Mouse (Mus musculus): ENCODE measurements around the gene Mblac2.

Gene Mblac2

GRCm38 (mm10) chr13:81736606-81737005, 25.5 kb downstream of the Mblac2 start:
- DNase-seq (ENCODE audit: low read depth, low spot score) = no peak

GRCm38 (mm10) chr13:81740898-81741297, 29.8 kb downstream of the Mblac2 start:
- DNase-seq (ENCODE audit: low read depth, low spot score) = no peak

GRCm38 (mm10) chr13:81743391-81744091, 32.4 kb downstream of the Mblac2 start:
- DNase-seq (ENCODE audit: low read depth, low spot score) = no peak

- DNase-seq (ENCODE audit: low read depth, low spot score) = no peak
Measured at GRCm38 (mm10) chr13:81744092-81744396, 32.9 kb downstream of the Mblac2 start.

DNA sequence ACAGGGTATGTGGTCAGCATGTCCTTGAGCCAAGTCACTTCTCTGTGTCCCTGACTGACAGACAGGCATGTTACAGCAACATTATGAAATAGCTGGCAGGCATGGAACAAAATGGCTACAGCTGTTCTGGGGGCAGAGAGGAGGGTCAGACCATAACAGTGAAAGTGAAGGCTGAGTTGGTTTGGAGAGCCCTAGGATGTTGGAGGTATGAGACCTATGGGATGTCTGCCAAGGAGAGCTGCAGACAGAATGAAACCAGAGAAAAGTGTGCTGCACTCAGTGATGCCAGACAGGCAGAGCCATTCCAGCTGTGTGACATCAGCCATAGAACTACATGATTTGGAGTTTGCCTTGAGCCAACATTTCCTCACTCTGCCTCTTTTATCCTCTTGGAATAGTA, 43.7 kb downstream of the Mblac2 start:
- no peak for DNase-seq (ENCODE audit: low read depth, low spot score)

DNA sequence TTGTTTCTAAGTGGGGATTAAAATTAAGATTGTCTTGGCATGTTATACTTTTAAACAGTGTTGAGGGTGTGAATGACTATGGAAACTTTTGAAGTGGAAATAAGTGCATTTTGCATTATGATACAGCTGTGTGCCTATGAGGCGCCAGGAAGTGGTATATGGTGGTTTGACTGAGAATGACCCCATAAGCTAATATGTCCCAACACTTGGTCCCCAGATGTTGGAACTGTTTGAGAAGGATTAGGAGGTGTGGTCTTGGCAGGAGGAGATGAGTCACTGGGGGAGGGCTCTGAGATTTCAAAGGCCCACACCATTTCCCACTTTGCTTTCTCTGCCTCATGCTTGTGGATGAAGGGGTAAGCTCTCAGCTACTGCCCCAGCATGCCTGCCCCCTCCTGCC, 44.2 kb downstream of the Mblac2 start:
- DNase-seq (ENCODE audit: low read depth, low spot score) = no peak

DNA sequence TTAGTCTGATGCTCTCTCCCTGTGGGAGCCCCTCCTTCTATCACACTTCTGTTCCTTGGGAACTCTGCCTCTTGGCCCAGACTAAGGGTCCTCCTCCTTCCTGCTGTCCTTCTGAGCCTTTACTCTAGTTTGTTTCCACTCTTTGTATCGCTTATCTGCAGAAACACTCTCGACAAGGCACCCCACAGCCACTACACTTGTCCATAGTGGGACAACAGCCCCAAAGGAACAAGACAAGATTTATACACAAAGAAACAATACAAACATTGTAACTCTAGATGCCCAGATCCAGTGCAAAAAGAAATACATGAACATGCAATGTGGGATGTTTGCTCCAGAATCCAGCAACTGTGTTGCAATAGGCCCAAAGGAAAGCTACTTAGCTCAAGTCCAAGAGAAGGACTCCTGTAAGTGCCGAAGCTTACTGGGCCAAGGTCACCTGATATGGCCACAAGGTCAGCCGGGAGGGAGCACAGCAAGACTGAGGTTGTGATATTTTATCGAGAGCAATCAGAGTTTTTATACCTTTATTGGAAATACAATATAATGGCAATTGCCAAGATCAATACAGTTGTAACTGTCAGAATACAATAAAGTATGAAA, 46.0 kb downstream of the Mblac2 start:
- DNase-seq (ENCODE audit: low read depth, low spot score) = no peak

DNA sequence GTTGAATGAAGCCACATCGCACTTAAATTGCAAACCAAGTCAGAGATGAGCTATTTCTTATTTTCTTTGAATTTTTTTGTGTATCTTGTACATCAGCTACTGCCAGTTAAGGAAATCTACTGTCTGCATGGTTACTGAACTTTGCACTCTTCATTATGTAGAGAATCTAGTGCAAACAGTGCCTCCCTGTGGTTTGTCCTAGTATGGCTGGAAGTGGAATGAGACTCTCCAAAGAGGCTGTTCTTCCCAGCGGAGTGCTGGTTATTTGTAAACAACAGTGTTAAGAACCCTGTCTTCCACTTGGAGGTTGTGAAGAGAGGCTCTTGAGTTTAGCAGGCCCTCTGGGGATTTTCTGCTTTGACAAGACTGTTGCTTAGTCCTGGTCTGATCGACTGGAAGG, 49.2 kb downstream of the Mblac2 start:
- DNase-seq (ENCODE audit: low read depth, low spot score) = no peak

- DNase-seq (ENCODE audit: low read depth, low spot score) = peak; percentile 49
Measured at GRCm38 (mm10) chr13:81761566-81762186, 50.5 kb downstream of the Mblac2 start.

- no peak for DNase-seq (ENCODE audit: low read depth, low spot score)
Measured at GRCm38 (mm10) chr13:81764173-81764572, 53.0 kb downstream of the Mblac2 start.

- DNase-seq (ENCODE audit: low read depth, low spot score) = peak; percentile 54
Measured at GRCm38 (mm10) chr13:81767038-81767659, 56.0 kb downstream of the Mblac2 start.

GRCm38 (mm10) chr13:81776217-81776616, 65.1 kb downstream of the Mblac2 start:
- DNase-seq (ENCODE audit: low read depth, low spot score) = no peak

- DNase-seq (ENCODE audit: low read depth, low spot score) = no peak
Measured at GRCm38 (mm10) chr13:81782475-81782874, 71.3 kb downstream of the Mblac2 start.

DNA sequence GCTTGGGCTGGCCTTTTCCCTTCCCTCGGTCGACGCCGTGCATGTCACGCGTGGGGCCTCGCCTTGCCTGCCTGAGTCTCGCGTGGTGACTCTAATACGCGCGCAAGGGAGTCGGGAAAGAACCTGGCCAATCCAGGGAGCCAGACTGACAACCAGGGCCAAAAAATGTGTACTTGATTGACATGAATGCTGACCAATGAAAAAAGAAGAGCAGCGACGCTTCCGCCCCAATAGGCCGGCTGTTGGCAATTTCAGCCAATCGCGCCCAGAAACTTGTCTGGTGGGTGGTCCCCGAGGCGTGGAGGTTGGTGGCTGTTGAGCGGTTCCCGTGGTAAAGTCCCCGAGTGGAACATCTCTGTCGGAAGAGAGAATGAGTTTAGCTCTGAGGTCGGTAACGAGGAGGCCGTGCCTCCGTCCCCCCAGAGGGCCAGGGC, 71.8 kb downstream of the Mblac2 start, which contains the start of gene Cetn3:
Gene Cetn3 (plus strand): TSS at position 107 of the 434 bp plus-strand sequence.
- peak; percentile 97 for DNase-seq (ENCODE audit: low read depth, low spot score)

GRCm38 (mm10) chr13:81783405-81784342, 72.5 kb downstream of the Mblac2 start:
- DNase-seq (ENCODE audit: low read depth, low spot score) = peak; percentile 93

DNA sequence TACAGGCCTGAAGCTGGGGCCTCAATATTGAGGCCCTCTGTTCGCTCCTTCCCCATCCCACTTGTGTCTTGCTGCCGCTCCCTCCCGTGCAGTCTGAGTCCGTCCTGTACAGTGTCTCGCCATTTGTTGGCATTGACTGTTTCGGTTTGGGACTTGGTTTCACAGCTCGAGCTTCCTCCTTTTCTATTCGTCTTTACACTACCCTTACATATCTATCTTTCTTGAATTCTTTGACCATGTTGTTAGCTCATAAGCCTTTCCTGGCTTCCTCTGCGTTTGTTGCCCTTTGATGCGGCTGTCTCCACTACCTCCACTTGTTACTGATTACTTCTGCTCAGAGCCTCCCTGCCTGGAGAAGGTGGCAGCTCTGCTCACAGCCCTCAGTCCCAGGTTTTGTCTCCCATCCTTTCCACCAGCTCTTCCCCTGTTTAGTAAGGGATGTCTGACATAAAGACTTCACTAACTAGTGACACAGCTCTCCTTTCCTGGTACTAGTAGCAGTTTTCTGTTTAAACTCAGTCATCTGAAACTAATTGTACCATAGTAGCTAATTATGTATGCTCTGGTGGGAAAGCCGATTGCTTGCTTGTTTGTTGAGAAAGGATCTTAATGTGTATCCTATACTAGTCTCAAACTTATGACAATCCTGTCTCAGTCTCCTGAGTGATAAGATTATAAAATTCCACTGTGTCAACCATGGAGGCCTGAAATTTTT, 74.8 kb downstream of the Mblac2 start:
- no peak for DNase-seq (ENCODE audit: low read depth, low spot score)

GRCm38 (mm10) chr13:81790160-81790559, 79.0 kb downstream of the Mblac2 start:
- no peak for DNase-seq (ENCODE audit: low read depth, low spot score)

DNA sequence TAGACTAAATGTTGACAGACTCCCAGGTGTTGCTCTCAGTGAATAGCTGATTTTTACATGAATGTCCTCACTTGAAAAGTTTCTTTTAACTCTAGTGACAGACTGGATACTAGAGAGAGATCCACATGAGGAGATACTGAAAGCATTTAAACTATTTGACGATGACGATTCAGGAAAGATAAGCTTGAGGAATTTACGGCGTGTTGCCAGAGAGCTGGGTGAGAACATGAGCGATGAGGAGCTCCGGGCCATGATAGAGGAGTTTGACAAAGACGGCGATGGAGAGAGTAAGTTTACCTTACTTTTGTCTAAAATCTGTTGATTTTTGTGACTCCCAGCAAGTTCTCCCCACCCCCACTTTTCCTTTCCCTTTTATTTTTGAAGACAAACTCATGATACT, 80.7 kb downstream of the Mblac2 start:
- DNase-seq (ENCODE audit: low read depth, low spot score) = no peak

DNA sequence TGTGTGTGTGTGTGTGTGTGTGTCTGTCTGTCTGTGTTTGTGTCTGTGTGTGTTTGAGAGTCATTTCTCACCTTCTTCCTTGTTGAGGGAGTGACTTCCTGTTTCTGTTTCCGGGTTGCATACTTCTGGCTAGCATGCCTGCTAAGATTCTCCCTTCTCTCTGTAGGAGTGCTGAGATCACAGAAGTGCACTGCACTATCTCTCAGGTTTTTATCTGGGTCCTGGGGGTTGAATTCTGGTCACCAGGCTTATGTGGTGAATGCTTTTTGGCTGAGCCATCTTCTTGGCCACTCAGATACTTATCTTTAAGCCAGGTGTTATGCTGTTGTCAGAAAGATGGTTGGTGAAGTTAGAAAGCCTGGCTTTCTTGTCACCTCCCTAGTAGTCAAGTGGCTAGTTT, 82.7 kb downstream of the Mblac2 start:
- no peak for DNase-seq (ENCODE audit: low read depth, low spot score)

DNA sequence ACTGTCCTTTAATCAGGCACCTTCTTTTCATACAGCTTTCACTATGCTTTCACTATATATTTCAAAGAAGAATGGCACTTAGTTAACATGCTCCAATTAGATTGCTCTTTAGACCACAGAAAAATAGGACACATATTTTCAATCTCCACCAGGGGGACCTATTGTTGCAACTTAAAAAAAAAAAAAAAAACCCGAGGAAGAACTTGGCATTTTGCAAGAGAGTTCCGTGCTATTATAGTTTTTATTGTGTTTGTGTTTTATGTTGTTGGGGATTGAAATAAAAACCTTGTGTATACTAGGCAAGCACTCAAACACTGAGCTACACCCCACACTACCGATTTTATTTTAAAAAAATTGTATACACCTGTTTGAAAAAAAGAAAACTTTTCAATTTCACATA, 90.0 kb downstream of the Mblac2 start:
- no peak for DNase-seq (ENCODE audit: low read depth, low spot score)
